Mouse (Mus musculus) erythroblast, adult 5-6 weeks (primary cell): ENCODE measurements around the gene Tinagl1. TPM values are rescaled to one million over a fixed set of nuclear protein-coding genes. Genes with fewer than 3 reads are reported as not detected.

ENCODE experiments used
- ATAC-seq: replicated peaks from 2 replicates; pipeline ENCODE4 v1.8.0; 2016; ENCODE audit warnings: moderate number of reproducible peaks, mild to moderate bottlenecking, moderate TSS enrichment, inconsistent platforms; ENCODE audit not compliant: poor library complexity, low FRiP score, severe bottlenecking
- total RNA-seq, 2 experiments: library from RNA; stranded (forward) in 1 of 2; stranded (reverse) in 1 of 2; fragments of 150-400 nt in 1 of 2; fragments of 200-764, 138-1000 nt in 1 of 2; gene quantifications; 2 replicates each; pipeline versions ENCODE4 v1.2.3 to v1.2.4; 2015 to 2017; ENCODE audit warnings: low replicate concordance in 2 of 2

Gene Tinagl1
- total RNA-seq (2015; ENCODE audit: low replicate concordance): 67.6 and 69.8 TPM in 2 replicates
- total RNA-seq (2017; ENCODE audit: low replicate concordance): 95.4 and 126 TPM in 2 replicates

GRCm38 (mm10) chr4:130175072-130175711 lies at the start of gene Tinagl1:
TSS of gene Tinagl1 (minus strand) at chr4:130175122.
- ATAC-seq: no peak

DNA sequence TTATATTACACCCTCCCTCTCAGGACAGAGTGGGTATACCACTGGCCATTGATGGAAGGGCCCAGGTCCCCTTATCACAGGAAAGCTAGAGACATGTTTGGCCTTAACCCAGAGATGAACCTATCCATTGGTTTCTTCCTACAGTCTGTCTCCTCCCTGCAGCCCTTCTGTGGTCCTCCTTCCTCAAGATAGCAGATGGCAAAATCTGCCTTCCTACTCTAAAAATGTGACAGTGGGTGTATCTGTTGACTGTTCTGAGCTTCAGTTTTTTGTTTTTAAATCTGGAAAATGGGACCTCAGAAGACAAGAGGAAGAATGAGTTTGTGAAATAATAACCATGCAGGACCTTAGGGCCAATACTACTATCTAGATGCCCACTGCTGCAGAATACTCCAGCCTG lies 49.1 kb upstream of the Tinagl1 start:
- no peak for ATAC-seq

DNA sequence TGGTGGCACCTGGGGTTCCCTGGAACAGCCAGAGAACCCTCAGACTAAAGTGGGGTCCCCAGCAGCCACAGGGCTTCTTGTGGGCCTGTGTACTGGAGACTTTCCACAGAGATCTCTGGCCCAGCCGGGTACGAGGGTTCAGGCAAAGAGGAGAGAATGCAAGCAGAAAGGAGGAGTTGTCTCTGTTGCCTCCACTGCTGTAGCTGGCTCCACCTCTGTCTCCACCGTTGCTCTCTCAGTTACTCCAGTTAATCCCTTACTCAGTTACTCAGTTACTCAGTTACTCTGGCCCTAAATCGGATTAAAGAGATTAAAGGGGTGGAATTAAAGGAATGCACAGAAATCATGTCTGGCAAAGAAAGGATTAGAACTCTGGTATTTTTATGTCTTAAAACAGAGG lies 47.3 kb upstream of the Tinagl1 start, which contains the start of gene Gm853:
Gene Gm853, minus strand, starts transcription at position 223 of the 400 bp plus-strand sequence.
- no peak for ATAC-seq

GRCm38 (mm10) chr4:130220176-130220575 lies 45.3 kb upstream of the Tinagl1 start:
- no peak for ATAC-seq

- ATAC-seq: no peak
These were observed 40.5 kb upstream of the Tinagl1 start for GRCm38 (mm10) chr4:130215392-130215791.

DNA sequence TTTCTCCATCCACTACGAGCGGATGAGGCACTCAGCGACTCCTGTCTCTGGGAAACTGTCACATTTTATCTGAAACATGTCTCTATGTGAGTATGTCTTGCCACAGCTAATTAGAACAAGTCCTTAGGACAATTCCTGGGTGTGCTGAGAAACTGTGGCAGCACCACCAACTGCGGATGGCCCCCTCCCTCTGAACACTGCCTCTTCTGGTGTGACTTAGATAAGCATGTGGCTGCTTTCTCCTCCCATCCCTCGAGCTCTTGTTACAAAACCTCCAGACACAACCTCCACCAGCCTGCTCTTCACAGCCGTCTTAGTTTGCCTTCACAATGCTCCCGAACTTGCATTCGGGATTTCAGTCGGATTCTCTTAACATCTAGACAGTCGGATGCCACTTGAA lies 38.9 kb upstream of the Tinagl1 start:
- no peak for ATAC-seq

- no peak for ATAC-seq
These were observed 38.3 kb upstream of the Tinagl1 start for GRCm38 (mm10) chr4:130213197-130213596.

DNA sequence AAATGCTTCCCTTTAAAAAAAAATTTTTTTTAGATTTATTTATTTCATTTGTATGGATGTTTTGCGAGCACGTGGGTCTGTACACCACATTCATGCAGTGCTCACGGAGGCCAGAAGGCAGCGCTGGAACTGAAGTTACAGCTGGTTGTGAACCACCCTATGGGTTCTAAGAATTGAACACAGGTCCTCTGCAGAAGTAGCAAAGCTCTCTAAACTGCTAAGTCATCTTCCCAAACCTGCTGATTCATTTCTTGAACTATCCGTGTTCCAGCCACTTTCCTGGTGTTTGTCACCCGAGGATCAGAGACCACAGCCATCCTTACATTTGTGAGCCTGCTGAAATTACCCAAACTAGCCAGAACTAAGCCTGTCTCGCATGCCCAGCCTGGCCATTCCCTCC lies 37.5 kb upstream of the Tinagl1 start:
- ATAC-seq: peak; percentile 69; the same call in 1 of the 2 replicates

GRCm38 (mm10) chr4:130211870-130212269 lies 36.9 kb upstream of the Tinagl1 start:
- ATAC-seq: no peak

- peak; percentile 92 for ATAC-seq
These were observed 24.1 kb upstream of the Tinagl1 start for GRCm38 (mm10) chr4:130198694-130199670.

GRCm38 (mm10) chr4:130196542-130196941 lies 21.6 kb upstream of the Tinagl1 start:
- no peak for ATAC-seq

- ATAC-seq: no peak
These were observed 21.0 kb upstream of the Tinagl1 start for GRCm38 (mm10) chr4:130195924-130196323.

GRCm38 (mm10) chr4:130192266-130192665 lies 17.3 kb upstream of the Tinagl1 start:
- no peak for ATAC-seq

DNA sequence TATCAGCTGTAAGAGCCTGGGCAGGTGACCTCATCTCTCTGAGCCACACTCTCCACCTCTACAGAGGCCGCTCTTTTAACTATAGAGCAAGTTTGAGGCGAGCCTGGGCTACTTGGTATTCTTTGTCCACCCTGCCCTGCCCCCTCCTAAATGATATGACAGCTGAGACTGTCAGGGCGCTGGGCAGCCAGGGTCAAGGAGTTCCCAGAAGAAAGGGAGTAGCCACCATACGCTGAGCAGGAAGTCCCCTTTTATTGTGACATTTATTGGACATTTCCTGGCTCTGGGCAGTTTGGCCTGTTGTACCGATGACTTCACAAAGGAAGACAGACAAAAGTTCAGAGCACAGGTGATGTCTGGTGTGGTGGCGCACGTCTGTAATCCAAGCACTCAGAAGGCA lies 14.7 kb upstream of the Tinagl1 start:
- peak; percentile 13; the same call in 1 of the 2 replicates for ATAC-seq

DNA sequence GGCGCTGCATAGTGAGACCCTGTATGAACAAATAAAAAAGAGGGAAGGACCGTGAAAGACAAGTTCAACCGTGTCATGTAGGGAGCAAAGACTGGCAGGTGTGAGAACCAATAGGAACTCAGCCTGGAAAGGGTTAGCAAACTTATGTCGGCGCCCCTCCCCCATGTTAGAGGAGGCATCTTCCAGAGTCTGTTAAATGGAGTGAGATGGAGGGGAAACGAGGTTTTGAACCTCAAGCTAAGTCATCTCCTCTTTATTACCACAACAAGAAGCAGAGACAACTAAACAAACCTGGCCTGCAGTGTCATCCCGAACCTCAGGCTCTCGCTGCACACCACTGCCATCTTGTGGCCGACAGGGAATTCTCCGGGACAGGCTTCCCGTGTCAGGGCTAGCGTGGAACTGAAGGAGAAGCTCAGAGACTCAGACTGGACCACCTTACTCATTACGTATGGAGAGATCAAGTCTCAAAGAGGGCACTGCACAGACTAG lies 13.9 kb upstream of the Tinagl1 start:
- ATAC-seq: peak; percentile 92

DNA sequence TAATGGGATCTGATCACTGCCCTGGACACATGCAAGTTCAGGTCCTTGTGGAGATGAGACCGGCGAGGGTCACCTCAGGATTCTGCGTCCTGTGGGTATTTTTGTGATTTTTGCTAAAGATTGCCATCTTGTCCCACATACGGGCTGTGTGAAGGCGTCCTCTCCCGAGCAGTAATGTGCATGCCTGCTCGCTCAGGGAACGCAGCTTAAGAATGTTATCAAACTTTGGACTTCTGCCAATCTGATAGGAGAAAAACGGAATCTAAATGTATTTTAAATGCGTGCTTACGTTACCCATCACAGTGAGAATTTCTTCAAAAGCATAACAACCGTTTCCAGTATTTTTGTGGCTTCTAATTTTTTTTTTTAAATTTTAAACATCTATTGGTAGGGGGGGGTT lies 12.0 kb upstream of the Tinagl1 start:
- no peak for ATAC-seq

DNA sequence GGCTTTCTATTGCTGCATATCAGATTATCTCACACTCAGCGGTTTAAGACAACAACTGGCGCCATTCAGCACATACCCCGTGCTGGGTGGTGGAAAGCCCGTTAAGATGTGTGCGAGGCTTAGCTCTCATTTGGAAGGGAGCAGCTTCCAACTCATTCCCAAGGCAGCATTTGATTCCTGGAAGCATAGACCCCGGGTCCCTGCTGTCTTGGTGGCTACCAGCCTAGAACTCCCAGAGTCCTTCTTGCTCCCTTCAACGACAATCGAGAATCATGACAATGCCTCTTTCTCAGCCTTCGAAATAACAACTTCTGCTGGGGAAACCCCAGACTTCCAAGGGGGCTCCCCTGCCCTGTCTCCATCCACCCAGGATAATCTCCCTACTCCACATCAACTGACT lies 11.5 kb upstream of the Tinagl1 start:
- no peak for ATAC-seq

DNA sequence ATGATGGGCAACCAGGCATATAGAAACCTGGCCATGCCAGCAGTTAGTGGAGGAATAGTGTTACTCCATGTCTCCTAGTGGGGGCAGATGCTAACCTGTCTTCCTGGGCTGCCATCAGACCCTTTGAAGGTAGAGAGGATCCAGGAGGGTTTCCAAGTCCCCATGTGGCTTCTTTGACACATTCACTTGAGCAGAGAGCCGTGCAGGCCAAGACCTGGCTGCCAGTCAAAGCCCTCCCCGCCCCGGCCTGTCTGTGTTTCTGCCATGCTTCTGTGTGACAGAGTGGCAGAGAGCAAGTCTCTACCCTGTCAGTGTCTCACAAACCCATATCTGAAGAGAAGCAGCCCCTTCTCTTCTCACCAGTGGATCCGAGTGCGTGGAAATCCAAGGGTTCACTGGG lies 9.0 kb upstream of the Tinagl1 start:
- no peak for ATAC-seq

DNA sequence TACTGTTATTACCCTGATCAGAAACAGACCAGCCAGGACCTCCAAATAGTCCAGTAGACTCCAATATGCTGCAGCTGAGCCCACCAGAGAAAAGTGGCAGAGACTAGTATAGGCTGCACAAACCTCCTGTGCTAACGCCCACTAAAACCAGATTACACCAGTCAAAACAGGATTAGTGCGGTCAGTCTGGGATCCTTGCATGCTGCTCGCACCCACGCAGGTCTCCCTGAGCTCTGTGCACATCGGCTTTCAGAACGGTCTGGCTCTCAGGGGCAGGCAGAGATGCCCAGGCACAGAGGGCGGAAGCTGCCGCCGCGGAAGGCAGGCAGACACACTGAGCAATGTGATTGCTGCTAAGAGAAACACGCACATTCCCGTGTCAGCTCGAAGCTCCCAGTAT lies 8.1 kb upstream of the Tinagl1 start:
- 0 out of 2 replicates have a peak, but pooled peaks have one; percentile 35 for ATAC-seq

GRCm38 (mm10) chr4:130181886-130182285 lies 7.0 kb upstream of the Tinagl1 start:
- ATAC-seq: no peak
